Comparison of ENCODE assay signal across 21 mouse cellular contexts in genomic region chr15:67303804-67304203, GRCm38 (mm10).
DNase-seq lines count a peak whose midpoint lies in the region; ATAC-seq and TF ChIP-seq lines count a peak whose summit lies in the region.
"Had no signal": no experiment of that assay in that cellular context is flagged by ENCODE, and none has a peak within 500 bp of the region (broad histone marks: within the 10 kb centered on the region; RNA-seq: fewer than 3 reads in every experiment).

No protein-coding gene starts in this region.

- H3K27ac ChIP-seq in heart, embryonic 12.5 days (ENCODE audit: poor library complexity, severe bottlenecking): no peak overlapping the region
- H3K27ac ChIP-seq in limb, embryonic 14.5 days (replicated peaks; ENCODE audit: low read depth, low read length): 0 out of 2 replicates have a peak overlapping the region, but pooled peaks have one; percentile 28
- H3K27ac ChIP-seq: embryonic facial prominence, embryonic 12.5 days; forebrain, embryonic 12.5 days; hindbrain, embryonic 14.5 days; liver, embryonic 12.5 days had no signal

- 81% methylated on average over 1 of the region's 1 CpGs for WGBS in heart, embryonic 12.5 days
- 84% methylated on average over 1 of the region's 1 CpGs for WGBS in limb, embryonic 14.5 days

- H3K4me2 ChIP-seq in heart, embryonic 12.5 days: no peak overlapping the region
- H3K4me2 ChIP-seq in limb, embryonic 14.5 days (replicated peaks; ENCODE audit: low read depth, low read length, severe bottlenecking): no peak overlapping the region
- H3K4me2 ChIP-seq: embryonic facial prominence, embryonic 12.5 days; forebrain, embryonic 12.5 days; hindbrain, embryonic 14.5 days; liver, embryonic 12.5 days; midbrain, embryonic 11.5 days had no signal

- ATAC-seq in heart, embryonic 12.5 days (ENCODE audit: insufficient number of reproducible peaks, low FRiP score): no peak
- peak; percentile 51; the same call in 1 of the 2 replicates for ATAC-seq in limb, embryonic 14.5 days (ENCODE audit: low FRiP score, low read depth)
- ATAC-seq: inflammation-experienced regulatory T-cells, adult 6 months; liver, embryonic 12.5 days had no signal

- DNase-seq in heart, postnatal 4 days: peak; percentile 20
- DNase-seq in kidney, postnatal 10 days: peak; percentile 7
- DNase-seq in kidney, postnatal 36 days: no peak
- peak; percentile 34 for DNase-seq in embryo, embryonic 10.5 days (ENCODE audit: low spot score)
- DNase-seq in limb, embryonic 14.5 days (ENCODE audit: low spot score): peak; percentile 29
- DNase-seq in left cerebral cortex, adult 11 months (ENCODE audit: low spot score): no peak
- DNase-seq in thymus, adult 18-20 months: no peak
- DNase-seq: adrenal gland, adult 2 months; cerebellum, adult 18-20 months; cerebellum, postnatal 36 days; lung, adult 18-20 months; lung, postnatal 10 days; thymus, postnatal 25 days had no signal

- H3K36me3 ChIP-seq in heart, embryonic 12.5 days: no peaks in the 10 kb centered on the region
- no peaks in the 10 kb centered on the region for H3K36me3 ChIP-seq in limb, embryonic 14.5 days (ENCODE audit: control insufficient read depth, insufficient read depth, low read length)
- H3K36me3 ChIP-seq: embryonic facial prominence, embryonic 12.5 days; forebrain, embryonic 12.5 days; liver, embryonic 12.5 days had no signal

- H3K9ac ChIP-seq in heart, embryonic 12.5 days: no peak overlapping the region
- no peak overlapping the region for H3K9ac ChIP-seq in limb, embryonic 14.5 days (ENCODE audit: low read depth, low read length, severe bottlenecking)
- H3K9ac ChIP-seq: embryonic facial prominence, embryonic 12.5 days; forebrain, embryonic 12.5 days; hindbrain, embryonic 14.5 days; liver, embryonic 12.5 days had no signal

- H3K9me3 ChIP-seq in heart, embryonic 12.5 days (replicated peaks): no peaks in the 10 kb centered on the region
- no peaks in the 10 kb centered on the region for H3K9me3 ChIP-seq in limb, embryonic 14.5 days (ENCODE audit: control insufficient read depth, low read length)
- H3K9me3 ChIP-seq: embryonic facial prominence, embryonic 12.5 days; forebrain, embryonic 12.5 days; liver, embryonic 12.5 days had no signal

- H3K4me3 ChIP-seq in heart, embryonic 12.5 days: no peak overlapping the region
- no peak overlapping the region for H3K4me3 ChIP-seq in limb, embryonic 14.5 days (replicated peaks; ENCODE audit: low read length)
- H3K4me3 ChIP-seq: embryonic facial prominence, embryonic 12.5 days; erythroblast, embryonic 14.5 days; forebrain, embryonic 12.5 days; liver, embryonic 12.5 days had no signal

- peaks cover 16% of the 10 kb centered on the region for H3K4me1 ChIP-seq in heart, embryonic 12.5 days (replicated peaks)
- H3K4me1 ChIP-seq in limb, embryonic 14.5 days (ENCODE audit: control insufficient read depth, insufficient read depth, low read length): 0 out of 2 replicates have a peak, but pooled peaks cover 7% of the 10 kb centered on the region
- H3K4me1 ChIP-seq: forebrain, embryonic 12.5 days; liver, embryonic 12.5 days had no signal

- TF ChIP-seq POLR2A in limb, embryonic 14.5 days (IDR thresholded peaks at IDR 0.05; ENCODE audit: borderline replicate concordance, extremely low read depth, insufficient read depth, insufficient read length): no peak

- H3K27me3 ChIP-seq in heart, embryonic 12.5 days (replicated peaks): no peaks in the 10 kb centered on the region
- no peaks in the 10 kb centered on the region for H3K27me3 ChIP-seq in limb, embryonic 14.5 days (ENCODE audit: control insufficient read depth, insufficient read depth, low read length)
- H3K27me3 ChIP-seq: embryonic facial prominence, embryonic 12.5 days; forebrain, embryonic 12.5 days; liver, embryonic 12.5 days had no signal

Comparison
In these comparisons a context has a peak if more than half of its experiments do, and no peak if none do; other contexts are left out.
1. DNase-seq: peak in heart, postnatal 4 days (single experiment), kidney, postnatal 10 days (single experiment), embryo, embryonic 10.5 days (single experiment) and limb, embryonic 14.5 days (single experiment); none in kidney, postnatal 36 days (0 of 2), left cerebral cortex, adult 11 months (single experiment) and thymus, adult 18-20 months (0 of 2).